Mouse (Mus musculus): ENCODE measurements around the gene C1qtnf1.

DNA sequence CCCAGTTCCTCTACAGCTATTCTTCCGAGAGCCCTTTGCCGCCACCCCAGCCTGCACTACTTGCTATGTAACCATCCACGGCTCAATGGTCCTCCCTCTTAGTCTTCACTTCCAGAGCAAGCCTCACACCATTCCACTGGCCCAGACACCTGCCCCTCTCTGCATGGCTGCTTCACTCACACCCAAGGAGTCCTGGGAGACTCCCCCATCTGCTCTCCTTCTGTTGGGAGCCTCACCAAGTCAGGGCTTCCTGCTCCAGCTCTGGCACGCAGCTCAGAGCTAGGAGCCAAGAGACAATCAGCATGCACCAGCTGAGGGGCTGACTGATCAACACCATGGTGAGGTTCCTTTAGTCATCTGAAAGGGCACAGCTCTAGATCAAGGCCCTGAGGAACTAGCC lies 14.9 kb upstream of the C1qtnf1 start:
- TF ChIP-seq GATA1 (IDR thresholded peaks at IDR 0.05; ENCODE audit: borderline replicate concordance, low read length) (no peak), FLI1 (IDR thresholded peaks at IDR 0.05; ENCODE audit: low read length) (no peak)
